Mouse (Mus musculus) liver, embryonic 16.5 days (tissue): ENCODE measurements around the gene Gpsm1. TPM values are rescaled to one million over a fixed set of nuclear protein-coding genes. Genes with fewer than 3 reads are reported as not detected.
A peak's percentile ranks its signal among the peaks of the same experiment; 100 is the strongest.

Experiments used
- ATAC-seq: fragments of 200-750 bp; cut with Nextera tagmentation; 2 replicates; pipeline ENCODE4 v1.8.0; 2017; ENCODE audit warnings: low read depth, mild to moderate bottlenecking, moderate number of reproducible peaks, moderate library complexity
- H3K27ac ChIP-seq: fragments of 300-500 bp; sonication (generic); 2 replicates; pipeline ENCODE4 v1.5.1; 2014; ENCODE audit warnings: mild to moderate bottlenecking, low read length
- H3K27me3 ChIP-seq: fragments of 300-500 bp; sonication (generic); 2 replicates; pipeline ENCODE4 v1.6.1; 2014; ENCODE audit warnings: low read depth, low read length, mixed read lengths; ENCODE audit not compliant: control insufficient read depth, insufficient read depth
- H3K36me3 ChIP-seq: fragments of 300-500 bp; sonication (generic); 2 replicates; pipeline ENCODE4 v1.6.1; 2014; ENCODE audit warnings: mild to moderate bottlenecking; ENCODE audit not compliant: control insufficient read depth, insufficient read depth
- H3K4me1 ChIP-seq: fragments of 300-500 bp; sonication (generic); 2 replicates; pipeline ENCODE4 v1.6.1; 2014; ENCODE audit warnings: low read depth, low read length, mixed read lengths; ENCODE audit not compliant: control insufficient read depth
- H3K4me2 ChIP-seq: fragments of 300-500 bp; sonication (generic); 2 replicates; pipeline ENCODE4 v1.6.1; 2014; ENCODE audit warnings: low read depth, low read length, mixed read lengths
- H3K4me3 ChIP-seq: fragments of 300-500 bp; sonication (generic); 2 replicates; pipeline ENCODE4 v1.5.1; 2014; ENCODE audit warnings: low read depth, mild to moderate bottlenecking, low read length
- H3K9ac ChIP-seq: fragments of 300-500 bp; sonication (generic); 2 replicates; pipeline ENCODE4 v1.6.1; 2014; ENCODE audit warnings: low read depth, low read length
- H3K9me3 ChIP-seq: fragments of 300-500 bp; sonication (generic); replicated peaks from 2 replicates; pipeline ENCODE4 v1.6.1; 2016; ENCODE audit warnings: low read length; ENCODE audit not compliant: control insufficient read depth
- WGBS: fragments of 180-500 bp; shearing (Covaris S2); extraction: QIAGEN DNeasy Blood & Tissue Kit; methylation state at CpG from one replicate; pipeline ENCODE4 v1.1.7; 2014; ENCODE audit not compliant: insufficient replicate concordance; 5-methylcytosine and 5-hydroxymethylcytosine counted together
- polyA plus RNA-seq: library from polyadenylated mRNA; unstranded; fragments of >200 nt; fragmentation: Nextera tagmentation; extraction: Ambion mirVana; gene quantifications from 2 replicates; pipeline ENCODE4 v1.2.1, GENCODE M21; 2015

Gpsm1 gene
- polyA plus RNA-seq, 1 experiment from 2014 or later: 3.0 TPM

GRCm38 (mm10) chr2:26342609-26343490 lies 27.5 kb downstream of the Gpsm1 start:
- Histone ChIP-seq H3K9me3 (no peaks in the 10 kb centered on the region), H3K9ac (no peak overlapping the region), H3K27me3 (no peaks in the 10 kb centered on the region), H3K36me3 (no peaks in the 10 kb centered on the region), H3K4me3 (no peak overlapping the region), H3K4me2 (no peak overlapping the region), H3K4me1 (peaks cover 5% of the 10 kb centered on the region), H3K27ac (no peak overlapping the region)
- peak; percentile 10; the same call in 1 of the 2 replicates for ATAC-seq
- WGBS: 51% methylated on average over 11 of the region's 11 CpGs

DNA sequence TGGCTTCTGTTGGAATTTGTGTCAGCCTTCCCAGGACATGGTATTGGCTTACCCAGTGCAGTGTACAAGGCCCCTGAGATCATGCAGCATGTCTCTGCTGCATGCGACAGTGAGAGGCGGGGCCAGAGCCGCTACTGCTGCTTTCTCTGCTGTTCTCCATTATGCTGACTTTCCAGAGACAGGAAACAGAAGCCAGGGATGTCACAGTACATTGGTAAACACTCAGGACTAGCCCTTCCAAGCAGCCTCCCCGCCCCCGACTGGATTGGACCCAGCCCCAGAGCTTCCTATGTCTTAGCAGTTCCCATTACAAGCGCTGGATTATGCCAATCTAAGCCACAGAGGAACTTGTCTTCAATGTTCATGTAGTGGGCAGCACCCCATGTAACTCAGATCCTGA lies 32.9 kb downstream of the Gpsm1 start:
- H3K4me1 ChIP-seq: peaks cover 16% of the 10 kb centered on the region
- H3K27me3 ChIP-seq: no peaks in the 10 kb centered on the region
- no peaks in the 10 kb centered on the region for H3K9me3 ChIP-seq
- WGBS: 74% methylated on average over 6 of the region's 6 CpGs
- 0 out of 2 replicates have a peak overlapping the region, but pooled peaks have one; percentile 22 for H3K27ac ChIP-seq
- H3K4me3 ChIP-seq: no peak overlapping the region
- ATAC-seq: no peak
- H3K4me2 ChIP-seq: no peak overlapping the region
- H3K36me3 ChIP-seq: 0 out of 2 replicates have a peak, but pooled peaks cover 3% of the 10 kb centered on the region
- H3K9ac ChIP-seq: no peak overlapping the region

DNA sequence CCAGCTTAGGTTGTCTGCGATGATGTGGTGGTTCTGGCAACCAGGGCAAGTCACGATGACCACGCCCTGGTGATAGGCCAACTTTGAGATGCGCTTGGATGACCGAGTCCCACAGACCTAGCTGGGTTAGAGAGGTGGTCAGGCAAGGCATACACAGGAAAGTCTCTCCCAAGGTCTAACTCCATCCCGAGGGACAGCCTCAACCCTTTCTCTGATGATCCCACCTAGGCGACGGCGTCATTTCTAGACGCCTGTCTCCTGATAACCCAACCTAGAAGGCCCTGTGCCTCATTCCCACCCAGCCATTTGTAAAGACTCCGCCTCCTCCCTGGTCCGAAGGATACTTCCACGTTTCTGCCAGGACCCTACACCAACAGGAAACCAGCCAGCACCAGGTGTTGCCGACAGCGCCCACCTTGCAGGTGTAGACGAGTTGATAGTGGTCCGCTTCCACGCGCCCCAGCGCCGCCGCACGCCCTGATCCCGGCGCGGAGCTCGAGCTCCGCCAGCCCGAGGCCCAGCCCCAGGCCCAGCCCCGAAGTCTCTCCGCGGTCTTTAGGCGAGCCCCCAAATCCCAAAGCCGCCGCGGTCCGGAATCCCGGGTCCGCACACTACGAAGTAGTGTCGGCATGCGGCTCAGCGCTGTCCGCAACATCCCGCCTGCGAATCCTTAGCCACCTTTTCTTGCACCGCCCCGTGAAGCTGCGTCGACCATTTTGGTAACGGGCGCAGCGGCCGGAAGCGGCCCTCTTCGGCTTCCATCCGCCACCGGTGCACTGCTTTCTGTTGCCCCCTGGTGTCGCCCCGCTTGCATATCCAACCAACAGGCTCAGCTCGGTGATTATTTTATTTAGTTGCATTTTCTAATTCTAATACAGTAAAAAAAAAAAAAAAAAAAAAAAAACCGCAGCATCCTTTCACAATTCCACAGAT lies 36.3 kb downstream of the Gpsm1 start, which contains the start of gene Dnlz:
TSS of gene Dnlz (minus strand) at position 753 of the 933 bp plus-strand sequence.
- peak; percentile 81 for ATAC-seq
- under 1% methylated on average over 62 of the region's 62 CpGs for WGBS
- H3K36me3 ChIP-seq: 0 out of 2 replicates have a peak, but pooled peaks cover 3% of the 10 kb centered on the region
- peak within 1 kb of the TSS; percentile 69 for H3K4me3 ChIP-seq
- H3K4me1 ChIP-seq: peaks cover 16% of the 10 kb centered on the region
- H3K9ac ChIP-seq: peak within 1 kb of the TSS; percentile 87
- H3K4me2 ChIP-seq: peak within 1 kb of the TSS; percentile 96
- H3K27ac ChIP-seq: peak within 1 kb of the TSS; percentile 59
- H3K27me3 ChIP-seq: no peaks in the 10 kb centered on the region
- no peaks in the 10 kb centered on the region for H3K9me3 ChIP-seq

- Histone ChIP-seq H3K36me3 (0 out of 2 replicates have a peak, but pooled peaks cover 3% of the 10 kb centered on the region), H3K27me3 (no peaks in the 10 kb centered on the region), H3K9me3 (no peaks in the 10 kb centered on the region), H3K9ac (peak overlapping the region; percentile 87), H3K27ac (peak overlapping the region; percentile 59), H3K4me1 (peaks cover 16% of the 10 kb centered on the region), H3K4me3 (peak overlapping the region; percentile 69), H3K4me2 (peak overlapping the region; percentile 96)
- 5% methylated on average over 36 of the region's 36 CpGs for WGBS
- ATAC-seq: peak; percentile 23
Observed at GRCm38 (mm10) chr2:26352291-26352910, 37.1 kb downstream of the Gpsm1 start.

GRCm38 (mm10) chr2:26353066-26353980 lies 38.0 kb downstream of the Gpsm1 start:
- H3K27me3 ChIP-seq: no peaks in the 10 kb centered on the region
- ATAC-seq: no peak
- H3K27ac ChIP-seq: no peak overlapping the region
- no peaks in the 10 kb centered on the region for H3K9me3 ChIP-seq
- H3K36me3 ChIP-seq: 0 out of 2 replicates have a peak, but pooled peaks cover 3% of the 10 kb centered on the region
- no peak overlapping the region for H3K4me3 ChIP-seq
- peak overlapping the region; percentile 96; the same call in 1 of the 2 replicates for H3K4me2 ChIP-seq
- WGBS: 74% methylated on average over 11 of the region's 11 CpGs
- H3K4me1 ChIP-seq: peaks cover 14% of the 10 kb centered on the region
- H3K9ac ChIP-seq: no peak overlapping the region

GRCm38 (mm10) chr2:26354401-26354800 lies 39.1 kb downstream of the Gpsm1 start:
- H3K27ac ChIP-seq: no peak overlapping the region
- H3K9me3 ChIP-seq: no peaks in the 10 kb centered on the region
- H3K4me2 ChIP-seq: no peak overlapping the region
- no peak for ATAC-seq
- H3K36me3 ChIP-seq: 0 out of 2 replicates have a peak, but pooled peaks cover under 1% of the 10 kb centered on the region
- H3K9ac ChIP-seq: no peak overlapping the region
- no peak overlapping the region for H3K4me3 ChIP-seq
- no peaks in the 10 kb centered on the region for H3K27me3 ChIP-seq
- H3K4me1 ChIP-seq: peaks cover 14% of the 10 kb centered on the region
- WGBS: 79% methylated on average over 4 of the region's 4 CpGs

DNA sequence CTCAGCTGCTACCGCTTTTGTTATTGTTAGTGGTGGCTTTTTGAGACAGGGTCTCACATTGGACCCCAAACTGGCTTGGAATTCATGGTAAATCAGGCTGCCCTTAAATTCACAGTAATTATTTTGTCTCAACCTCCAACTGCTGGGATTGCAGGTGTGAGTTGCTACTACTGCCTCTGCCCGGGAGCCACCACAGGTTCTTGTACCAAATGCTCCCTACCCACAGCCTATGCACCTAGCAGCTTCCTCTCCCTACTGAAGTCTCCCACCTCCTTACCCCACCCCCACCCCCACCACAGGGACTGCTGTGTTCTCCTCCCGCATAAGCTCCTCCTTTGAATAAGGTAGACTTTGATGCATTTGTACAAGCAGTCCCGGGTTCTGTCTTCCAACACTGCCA lies 40.9 kb downstream of the Gpsm1 start:
- Histone ChIP-seq H3K27me3 (no peaks in the 10 kb centered on the region), H3K9me3 (no peaks in the 10 kb centered on the region), H3K4me3 (no peak overlapping the region), H3K9ac (no peak overlapping the region), H3K4me1 (peaks cover 8% of the 10 kb centered on the region), H3K36me3 (no peaks in the 10 kb centered on the region), H3K27ac (no peak overlapping the region), H3K4me2 (no peak overlapping the region)
- WGBS: 61% methylated on average over 4 of the region's 4 CpGs
- ATAC-seq: no peak

- Histone ChIP-seq H3K27me3 (no peaks in the 10 kb centered on the region), H3K36me3 (no peaks in the 10 kb centered on the region), H3K9me3 (no peaks in the 10 kb centered on the region), H3K4me3 (no peak overlapping the region), H3K4me1 (peaks cover 5% of the 10 kb centered on the region), H3K27ac (no peak overlapping the region), H3K4me2 (no peak overlapping the region), H3K9ac (no peak overlapping the region)
- 61% methylated on average over 7 of the region's 7 CpGs for WGBS
- ATAC-seq: no peak
Observed at GRCm38 (mm10) chr2:26356678-26357077, 41.4 kb downstream of the Gpsm1 start.
